Mouse (Mus musculus): Measurements from ENCODE around the gene Grk2. TPM values are rescaled to one million over a fixed set of nuclear protein-coding genes. Genes with fewer than 3 reads are reported as not detected.

Grk2 gene
- total and polyA plus RNA-seq, 2 experiments from 2014 or later: 29.6 to 257 TPM

GRCm38 (mm10) chr19:4294381-4295097, 11.5 kb downstream of the Grk2 start:
- Histone ChIP-seq H3K4me1 (ENCODE audit: insufficient read depth, low read length) (no peaks in the 10 kb centered on the region), H3K9ac (replicated peaks; ENCODE audit: low read length, poor library complexity, severe bottlenecking) (no peak overlapping the region), H3K4me3 (ENCODE audit: low read depth, low read length) (no peak overlapping the region), H3K4me2 (ENCODE audit: low read depth, low read length, poor library complexity, severe bottlenecking) (no peak overlapping the region), H3K36me3 (ENCODE audit: insufficient read depth, low read length) (peaks cover 42% of the 10 kb centered on the region), H3K27me3 (ENCODE audit: insufficient read depth, low read length) (no peaks in the 10 kb centered on the region), H3K27ac (ENCODE audit: low read depth, low read length) (0 out of 2 replicates have a peak overlapping the region, but pooled peaks have one; percentile 6), H3K9me3 (ENCODE audit: low read length) (no peaks in the 10 kb centered on the region)
- WGBS: 81% methylated on average over 14 of the region's 14 CpGs
- TF ChIP-seq CTCF (IDR thresholded peaks at IDR 0.05): no peak
- no peak for ATAC-seq (ENCODE audit: low FRiP score)
- DNase-seq (ENCODE audit: low spot score): peak; percentile 5

DNA sequence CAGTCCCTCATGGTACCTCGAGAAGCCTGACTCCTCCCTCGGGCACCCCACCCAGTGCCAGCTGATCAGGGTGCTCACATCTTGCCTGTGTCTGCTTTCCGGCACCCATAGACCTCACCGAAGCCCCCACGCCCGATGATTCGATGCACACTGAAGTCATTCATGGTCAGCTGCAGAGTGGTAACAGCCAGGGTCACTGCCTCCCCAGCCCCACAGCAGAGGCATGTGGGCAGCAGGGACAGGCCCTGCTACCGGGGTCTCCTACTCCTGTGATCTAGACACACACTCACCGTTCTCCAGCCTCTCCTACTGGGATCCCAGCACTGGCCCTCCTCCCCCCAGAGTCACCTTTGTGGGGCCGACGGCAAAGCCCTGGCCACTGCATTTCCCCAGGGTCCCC, 14.9 kb downstream of the Grk2 start:
- Histone ChIP-seq H3K4me1 (ENCODE audit: insufficient read depth, low read length) (no peaks in the 10 kb centered on the region), H3K9me3 (ENCODE audit: low read length) (no peaks in the 10 kb centered on the region), H3K9ac (replicated peaks; ENCODE audit: low read length, poor library complexity, severe bottlenecking) (no peak overlapping the region), H3K27ac (ENCODE audit: low read depth, low read length) (no peak overlapping the region), H3K36me3 (ENCODE audit: insufficient read depth, low read length) (peaks cover 69% of the 10 kb centered on the region), H3K4me2 (ENCODE audit: low read depth, low read length, poor library complexity, severe bottlenecking) (no peak overlapping the region), H3K4me3 (ENCODE audit: low read depth, low read length) (no peak overlapping the region), H3K27me3 (ENCODE audit: insufficient read depth, low read length) (no peaks in the 10 kb centered on the region)
- no peak for ATAC-seq (ENCODE audit: low FRiP score)
- TF ChIP-seq CTCF (IDR thresholded peaks at IDR 0.05): no peak
- no peak for DNase-seq (ENCODE audit: low spot score)
- WGBS: 95% methylated on average over 11 of the region's 11 CpGs

DNA sequence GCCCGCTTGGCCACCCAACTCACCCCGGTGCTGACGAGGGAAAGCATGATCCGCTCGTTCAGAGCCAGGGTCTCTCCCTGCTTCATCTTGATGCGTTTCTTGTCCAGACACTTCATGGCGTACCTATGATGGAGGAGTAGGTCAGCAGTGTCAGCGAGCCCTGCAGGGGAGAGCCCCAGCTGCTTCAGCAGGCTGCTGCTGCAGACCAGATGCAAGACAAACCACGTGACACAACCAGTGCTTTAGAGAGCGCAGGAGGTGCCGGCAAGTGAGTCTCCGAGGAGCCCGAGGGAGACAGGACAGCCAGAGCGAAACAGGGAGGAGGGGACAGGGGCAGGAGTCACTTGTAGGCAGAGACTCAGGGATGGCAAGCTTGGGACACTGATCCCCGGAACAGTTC, 15.3 kb downstream of the Grk2 start:
- H3K36me3 ChIP-seq (ENCODE audit: insufficient read depth, low read length): peaks cover 72% of the 10 kb centered on the region
- 83% methylated on average over 15 of the region's 15 CpGs for WGBS

GRCm38 (mm10) chr19:4283653-4284052, 22.4 kb downstream of the Grk2 start:
- Histone ChIP-seq H3K4me3 (ENCODE audit: low read depth, low read length) (peak overlapping the region; percentile 69), H3K27me3 (ENCODE audit: insufficient read depth, low read length) (no peaks in the 10 kb centered on the region), H3K27ac (ENCODE audit: low read depth, low read length) (peak overlapping the region; percentile 86), H3K4me1 (ENCODE audit: insufficient read depth, low read length) (peaks cover 8% of the 10 kb centered on the region), H3K9ac (replicated peaks; ENCODE audit: low read length, poor library complexity, severe bottlenecking) (peak overlapping the region; percentile 84; the same call in 1 of the 2 replicates), H3K4me2 (ENCODE audit: low read depth, low read length, poor library complexity, severe bottlenecking) (peak overlapping the region; percentile 67), H3K36me3 (ENCODE audit: insufficient read depth, low read length) (peaks cover 38% of the 10 kb centered on the region), H3K9me3 (ENCODE audit: low read length) (no peaks in the 10 kb centered on the region)
- 40% methylated on average over 7 of the region's 7 CpGs for WGBS
- no peak for ATAC-seq (ENCODE audit: low FRiP score)
- peak; percentile 8 for DNase-seq (ENCODE audit: low spot score)
- no peak for TF ChIP-seq CTCF (IDR thresholded peaks at IDR 0.05)

More for the DNA sequence above, 15.3 kb downstream of the Grk2 start:
- Histone ChIP-seq H3K4me3 (ENCODE audit: low read depth, low read length) (no peak overlapping the region), H3K9me3 (ENCODE audit: low read length) (no peaks in the 10 kb centered on the region), H3K27ac (ENCODE audit: low read depth, low read length) (no peak overlapping the region), H3K27me3 (ENCODE audit: insufficient read depth, low read length) (no peaks in the 10 kb centered on the region), H3K4me2 (ENCODE audit: low read depth, low read length, poor library complexity, severe bottlenecking) (no peak overlapping the region), H3K4me1 (ENCODE audit: insufficient read depth, low read length) (no peaks in the 10 kb centered on the region), H3K9ac (replicated peaks; ENCODE audit: low read length, poor library complexity, severe bottlenecking) (no peak overlapping the region)
- ATAC-seq (ENCODE audit: low FRiP score) (no peak; the same call in 1 of the 2 replicates), DNase-seq (ENCODE audit: low spot score) (no peak)
- TF ChIP-seq CTCF (IDR thresholded peaks at IDR 0.05): no peak

DNA sequence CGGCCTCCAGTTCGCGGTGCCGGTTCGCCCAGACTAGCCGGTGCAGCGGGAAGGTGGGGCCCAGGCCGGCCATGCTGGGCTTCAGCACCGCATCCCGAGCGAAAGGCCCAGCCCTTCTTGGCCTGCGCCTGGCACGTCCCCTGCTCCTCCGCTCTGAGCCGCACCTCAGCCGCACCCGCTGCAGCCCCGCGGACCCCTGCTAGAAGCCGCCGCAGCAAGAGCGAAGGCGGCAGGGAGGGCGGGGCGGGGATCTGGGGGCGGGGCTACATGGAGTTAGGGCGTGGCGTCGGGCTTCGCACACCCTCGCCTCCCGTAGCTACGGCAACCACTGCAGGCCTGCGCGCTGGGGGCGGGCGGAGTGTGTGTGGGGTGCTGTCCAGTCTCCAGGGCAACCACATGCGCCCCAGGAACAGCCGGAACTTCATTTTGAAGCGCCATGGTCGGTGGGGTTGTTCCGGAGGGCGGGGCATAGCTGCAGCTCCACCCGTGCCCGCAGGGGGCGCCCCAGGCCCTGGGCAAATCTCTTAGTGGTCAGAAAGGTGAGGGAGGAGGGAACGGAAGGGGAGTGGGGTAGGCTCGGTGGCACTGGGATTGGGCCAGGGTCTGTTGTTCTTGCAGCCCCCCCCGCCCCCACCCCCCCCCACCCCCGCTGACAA, 23.0 kb downstream of the Grk2 start, which contains the start of gene Ankrd13d:
Ankrd13d (minus strand) TSS at position 240 of the 656 bp plus-strand sequence.
- Histone ChIP-seq H3K4me3 (ENCODE audit: low read depth, low read length) (peak within 1 kb of the TSS; percentile 69), H3K27ac (ENCODE audit: low read depth, low read length) (peak within 1 kb of the TSS; percentile 86), H3K36me3 (ENCODE audit: insufficient read depth, low read length) (peaks cover 33% of the 10 kb centered on the region), H3K4me2 (ENCODE audit: low read depth, low read length, poor library complexity, severe bottlenecking) (peak within 1 kb of the TSS; percentile 67), H3K4me1 (ENCODE audit: insufficient read depth, low read length) (peaks cover 8% of the 10 kb centered on the region), H3K27me3 (ENCODE audit: insufficient read depth, low read length) (no peaks in the 10 kb centered on the region), H3K9ac (replicated peaks; ENCODE audit: low read length, poor library complexity, severe bottlenecking) (peak within 1 kb of the TSS; percentile 84), H3K9me3 (ENCODE audit: low read length) (no peaks in the 10 kb centered on the region)
- peak; percentile 83 for TF ChIP-seq CTCF (IDR thresholded peaks at IDR 0.05)
- peak; percentile 93 for ATAC-seq (ENCODE audit: low FRiP score)
- 0% methylated on average over 46 of the region's 50 CpGs for WGBS
- peak; percentile 92 for DNase-seq (ENCODE audit: low spot score)

- H3K4me3 ChIP-seq (ENCODE audit: low read depth, low read length): no peak overlapping the region
- peaks cover 7% of the 10 kb centered on the region for H3K36me3 ChIP-seq (ENCODE audit: insufficient read depth, low read length)
- WGBS: 97% methylated on average over 9 of the region's 9 CpGs
- TF ChIP-seq CTCF (IDR thresholded peaks at IDR 0.05): no peak
- no peak overlapping the region for H3K27ac ChIP-seq (ENCODE audit: low read depth, low read length)
- DNase-seq (ENCODE audit: low spot score) (no peak), ATAC-seq (ENCODE audit: low FRiP score) (no peak)
- H3K9me3 ChIP-seq (ENCODE audit: low read length): no peaks in the 10 kb centered on the region
- peaks cover 8% of the 10 kb centered on the region for H3K4me1 ChIP-seq (ENCODE audit: insufficient read depth, low read length)
- no peaks in the 10 kb centered on the region for H3K27me3 ChIP-seq (ENCODE audit: insufficient read depth, low read length)
- H3K4me2 ChIP-seq (ENCODE audit: low read depth, low read length, poor library complexity, severe bottlenecking): no peak overlapping the region
- no peak overlapping the region for H3K9ac ChIP-seq (replicated peaks; ENCODE audit: low read length, poor library complexity, severe bottlenecking)
Measured at GRCm38 (mm10) chr19:4280425-4280824, 25.6 kb downstream of the Grk2 start.
